Mouse (Mus musculus): Measurements from ENCODE around the gene Faf2.

DNA sequence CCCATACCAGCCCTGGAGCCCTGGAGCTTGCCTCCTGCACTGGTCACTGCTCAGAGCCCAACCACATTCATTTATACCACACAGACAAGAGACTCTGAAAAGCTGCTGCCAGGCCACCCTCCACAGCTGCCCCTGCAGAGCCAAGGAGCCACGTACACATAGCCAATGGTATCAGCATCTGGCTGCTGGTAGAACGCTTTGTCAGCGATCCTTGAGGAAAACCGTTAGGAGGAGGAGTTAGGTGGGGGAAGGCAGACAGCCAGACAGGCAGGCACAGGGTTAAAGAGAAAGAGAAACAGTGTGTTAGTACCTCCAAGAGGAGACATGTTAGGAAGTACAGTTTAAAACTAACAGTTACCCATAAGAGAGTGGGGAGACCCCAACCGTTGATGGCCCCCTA lies 24.7 kb upstream of the Faf2 start:
- TF ChIP-seq ZC3H11A (IDR thresholded peaks at IDR 0.05; ENCODE audit: borderline replicate concordance, low read depth, low read length) = no peak
- TF ChIP-seq HCFC1 (IDR thresholded peaks at IDR 0.05; ENCODE audit: borderline replicate concordance, insufficient read depth, low read length) = no peak
